Mouse (Mus musculus) lung, adult 2 months (tissue): ENCODE results near the gene Gadd45g. TPM values are rescaled to one million over a fixed set of nuclear protein-coding genes. Genes with fewer than 3 reads are reported as not detected.

ENCODE experiments used
- DNase-seq: peaks from one replicate; pipeline ENCODE4 v3.0.0; 2022
- H3K4me1 ChIP-seq: fragments of 200-500 bp; 2 replicates; pipeline ENCODE4 v1.6.1; 2011; ENCODE audit warnings: low read length; ENCODE audit not compliant: control insufficient read depth, insufficient read depth
- H3K4me3 ChIP-seq: fragments of 200-500 bp; replicated peaks from 2 replicates; pipeline ENCODE3; 2011; ENCODE audit warnings: low read depth, mild to moderate bottlenecking, control low read depth, low read length; ENCODE audit errors: extremely low read depth
- CTCF ChIP-seq: fragments of 200-500 bp; IDR thresholded peaks from 2 replicates; pipeline ENCODE4 v1.5.1; 2011; ENCODE audit warnings: mild to moderate bottlenecking, low read length, control low read depth; ENCODE audit not compliant: insufficient read depth
- POLR2A ChIP-seq: fragments of 200-500 bp; IDR thresholded peaks from 2 replicates; pipeline ENCODE4 v1.6.1; 2011; ENCODE audit warnings: low read depth, mild to moderate bottlenecking, control low read depth, low read length, borderline replicate concordance; ENCODE audit errors: extremely low read depth
- WGBS: fragments of 180-500 bp; shearing (Covaris S2); methylation state at CpG from one replicate; pipeline ENCODE4 v1.1.7; 2018; 5-methylcytosine and 5-hydroxymethylcytosine counted together
- polyA plus RNA-seq: library from polyadenylated mRNA; depleted of rRNA; stranded (reverse); fragments of >200 nt; gene quantifications from 2 replicates; pipeline ENCODE4 v1.2.3, GENCODE M21; 2012; rRNA removed

Gene Gadd45g
- polyA plus RNA-seq, 1 experiment, result 43.5 TPM

DNA sequence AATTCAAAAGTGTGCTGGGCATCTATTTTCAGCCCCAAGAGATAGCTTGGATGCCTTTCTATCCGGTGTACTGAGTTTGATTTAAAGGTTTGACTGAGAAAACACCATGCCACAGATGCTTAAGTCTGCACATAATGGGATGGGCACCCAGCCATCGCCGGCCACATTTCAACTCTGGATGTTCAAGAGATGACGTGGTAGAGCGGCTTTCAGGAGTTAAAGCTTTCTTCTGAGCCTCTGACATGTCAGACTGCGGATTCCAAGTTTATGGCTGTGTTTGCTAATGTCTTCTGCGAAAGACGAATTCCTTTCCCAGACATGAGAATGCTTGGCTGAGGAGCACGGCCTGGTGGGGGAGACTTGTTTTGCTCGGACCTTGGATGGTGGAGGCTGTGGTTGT, 40.2 kb downstream of the Gadd45g start:
- WGBS, result 55% methylated on average over 10 of the region's 10 CpGs
- TF ChIP-seq CTCF (no peak), POLR2A (no peak)
- Histone ChIP-seq H3K4me3 (no peak overlapping the region), H3K4me1 (0 out of 2 replicates have a peak, but pooled peaks cover 2% of the 10 kb centered on the region)
- no peak for DNase-seq

DNA sequence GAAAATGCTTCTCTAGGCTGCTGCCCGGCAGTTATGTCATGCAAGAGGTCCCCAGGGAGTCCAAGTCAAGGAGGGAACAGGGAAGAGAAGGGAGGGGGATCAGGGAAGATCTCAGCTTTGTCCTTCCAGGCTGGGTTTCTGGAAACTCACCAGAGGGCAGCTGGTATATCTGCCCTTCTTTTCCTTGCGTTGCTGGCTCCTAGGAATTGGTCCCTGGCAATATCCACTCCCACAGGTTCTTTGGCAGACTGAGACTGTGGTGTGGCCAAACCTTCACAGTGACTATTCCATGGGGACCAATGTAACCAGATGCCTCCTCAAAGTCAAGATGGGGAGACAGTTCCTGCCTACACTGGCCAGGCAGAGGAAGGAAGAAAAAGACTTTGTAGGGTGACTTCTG, 41.9 kb downstream of the Gadd45g start:
- 0 out of 2 replicates have a peak, but pooled peaks cover 2% of the 10 kb centered on the region for H3K4me1 ChIP-seq
- no peak overlapping the region for H3K4me3 ChIP-seq
- TF ChIP-seq CTCF (no peak), POLR2A (no peak)
- WGBS, result 76% methylated on average over 2 of the region's 2 CpGs
- DNase-seq, result no peak

DNA sequence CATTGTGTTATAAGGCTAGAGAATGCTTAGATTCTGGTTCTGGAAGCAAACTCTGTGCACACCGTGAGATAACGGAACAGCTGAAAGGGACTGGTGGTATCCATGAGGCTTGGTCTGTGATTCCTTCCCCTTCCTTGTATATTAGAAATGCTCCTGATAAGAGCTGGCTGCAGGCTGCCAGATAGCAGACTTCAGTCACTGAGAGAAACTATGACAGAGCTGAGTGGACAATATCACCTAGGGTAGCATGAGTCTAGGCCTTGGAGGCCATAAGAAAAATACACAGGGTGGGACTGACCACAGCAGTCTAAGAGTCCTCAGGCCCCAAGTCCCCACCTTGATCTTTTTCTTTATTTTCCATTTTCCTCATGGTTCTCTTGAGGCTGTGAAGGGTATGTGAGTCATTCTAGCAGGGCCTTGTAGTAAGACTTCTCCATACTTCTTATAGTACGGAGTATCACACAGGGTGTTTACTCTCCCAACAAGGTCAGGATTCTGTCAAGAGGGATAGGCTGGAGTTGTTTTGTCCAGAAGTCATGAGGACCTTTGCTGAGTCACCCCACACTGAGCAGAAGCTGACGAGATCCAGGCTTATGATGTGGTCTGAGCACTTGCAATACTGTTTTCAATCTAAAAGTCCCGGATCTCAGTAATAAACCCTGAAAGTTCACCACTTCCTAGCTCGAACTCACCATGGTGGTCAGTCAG, 45.5 kb downstream of the Gadd45g start:
- no peak overlapping the region for H3K4me3 ChIP-seq
- WGBS, result 74% methylated on average over 6 of the region's 6 CpGs
- no peak for DNase-seq
- H3K4me1 ChIP-seq, result no peaks in the 10 kb centered on the region
- TF ChIP-seq CTCF, result no peak
- no peak for TF ChIP-seq POLR2A

DNA sequence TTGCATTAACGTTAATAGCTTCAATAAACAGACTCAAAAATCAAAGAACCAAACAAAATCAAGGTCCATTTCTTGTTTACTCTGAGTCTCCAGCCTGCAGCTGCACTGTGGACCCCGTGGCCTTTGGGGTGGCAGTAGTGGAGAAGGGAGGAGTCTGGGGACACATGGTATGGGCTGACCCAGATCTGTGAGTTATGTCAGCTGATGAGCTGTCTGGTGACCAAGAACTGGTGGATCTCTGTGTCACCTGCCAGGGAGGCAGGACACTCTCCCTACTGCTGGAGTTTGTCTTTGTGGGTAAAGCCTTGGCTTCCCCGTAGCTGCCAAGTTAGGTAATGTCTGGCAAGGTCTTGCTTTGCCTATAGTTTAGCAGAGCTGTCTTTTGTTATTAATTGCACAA, 51.1 kb downstream of the Gadd45g start:
- no peak overlapping the region for H3K4me3 ChIP-seq
- DNase-seq, result no peak
- no peaks in the 10 kb centered on the region; the same call in 1 of the 2 replicates for H3K4me1 ChIP-seq
- TF ChIP-seq POLR2A, result no peak
- TF ChIP-seq CTCF, result no peak
- WGBS, result 66% methylated on average over 3 of the region's 3 CpGs

Other genes with a start within 250 kb of the Gadd45g start
- gene Cks2, start 201.4 kb upstream of the Gadd45g start, polyA plus RNA-seq, result 4.7 and 4.8 TPM in 2 replicates
- 18.1 and 21.3 TPM in 2 replicates for gene Secisbp2, start 195.0 kb upstream of the Gadd45g start, polyA plus RNA-seq
- gene Sema4d, start 52.9 kb upstream of the Gadd45g start, polyA plus RNA-seq, result 15.0 and 23.3 TPM in 2 replicates